8 mouse cellular contexts compared by ENCODE assay signal in the genomic region with DNA sequence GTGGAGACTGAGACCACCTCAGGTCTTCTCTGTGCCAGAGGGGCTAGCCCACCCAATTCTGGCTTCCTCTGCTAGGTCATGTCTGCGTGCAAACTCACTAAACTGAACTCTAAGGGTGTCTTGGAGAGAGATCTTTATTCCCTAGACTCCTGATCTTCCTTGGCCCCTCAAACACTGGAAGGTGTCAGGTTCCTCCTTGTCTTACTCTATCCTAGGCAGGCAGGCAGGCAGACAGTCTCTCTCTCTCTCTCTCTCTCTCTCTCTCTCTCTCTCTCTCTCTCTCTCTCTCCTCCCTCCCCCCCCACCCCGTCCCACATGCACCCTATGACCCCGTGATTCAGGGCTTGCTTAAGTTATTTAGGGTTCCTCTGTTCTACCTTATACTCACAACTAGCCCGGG. TPM values are rescaled to one million over a fixed set of nuclear protein-coding genes. Genes with fewer than 3 reads are reported as not detected.
DNase-seq lines count a peak whose midpoint lies in the region; ATAC-seq lines count a peak whose summit lies in the region.

No protein-coding gene starts in this region.

- peak overlapping the region; percentile 88 for H3K4me3 ChIP-seq in heart, embryonic 16.5 days (ENCODE audit: low read length)
- peak overlapping the region; percentile 77 for H3K4me3 ChIP-seq in hindbrain, embryonic 12.5 days
- H3K4me3 ChIP-seq in midbrain, embryonic 13.5 days (replicated peaks), result peak overlapping the region; percentile 77

- no peaks in the 10 kb centered on the region for H3K36me3 ChIP-seq in heart, embryonic 16.5 days (ENCODE audit: control insufficient read depth, insufficient read depth)
- H3K36me3 ChIP-seq in hindbrain, embryonic 12.5 days, result no peaks in the 10 kb centered on the region
- no peaks in the 10 kb centered on the region for H3K36me3 ChIP-seq in midbrain, embryonic 13.5 days

- H3K27ac ChIP-seq in heart, embryonic 16.5 days (ENCODE audit: low read length), result no peak overlapping the region; the same call in 1 of the 2 replicates
- H3K27ac ChIP-seq in hindbrain, embryonic 12.5 days, result no peak overlapping the region
- no peak overlapping the region for H3K27ac ChIP-seq in midbrain, embryonic 13.5 days

- no peaks in the 10 kb centered on the region for H3K9me3 ChIP-seq in heart, embryonic 16.5 days (replicated peaks; ENCODE audit: control insufficient read depth, low read length)
- H3K9me3 ChIP-seq in hindbrain, embryonic 12.5 days (replicated peaks), result no peaks in the 10 kb centered on the region
- no peaks in the 10 kb centered on the region for H3K9me3 ChIP-seq in midbrain, embryonic 13.5 days

- peaks cover 26% of the 10 kb centered on the region for H3K4me1 ChIP-seq in heart, embryonic 16.5 days (ENCODE audit: control insufficient read depth, insufficient read depth, low read length)
- peaks cover 11% of the 10 kb centered on the region for H3K4me1 ChIP-seq in hindbrain, embryonic 12.5 days
- peaks cover 14% of the 10 kb centered on the region for H3K4me1 ChIP-seq in midbrain, embryonic 13.5 days (replicated peaks)

- 16% methylated on average over 4 of the region's 4 CpGs for WGBS in heart, embryonic 16.5 days
- WGBS in hindbrain, embryonic 12.5 days, result 9% methylated on average over 4 of the region's 4 CpGs
- WGBS in midbrain, embryonic 13.5 days, result 4% methylated on average over 4 of the region's 4 CpGs

- no peak for ATAC-seq in heart, embryonic 16.5 days (replicated peaks; ENCODE audit: extremely low read depth, insufficient read depth, low FRiP score)
- 0 out of 2 replicates have a peak, but pooled peaks have one; percentile 0 for ATAC-seq in hindbrain, embryonic 12.5 days (ENCODE audit: low FRiP score)
- ATAC-seq in midbrain, embryonic 13.5 days, result peak; percentile 5
- no peak for ATAC-seq in CD4-positive, CD25-positive, alpha-beta regulatory T cell, adult 4 months
- ATAC-seq in cerebellum, adult (ENCODE audit: insufficient number of reproducible peaks, low FRiP score, low TSS enrichment), result no peak

- H3K9ac ChIP-seq in heart, embryonic 16.5 days (ENCODE audit: low read length), result peak overlapping the region; percentile 85
- peak overlapping the region; percentile 76 for H3K9ac ChIP-seq in hindbrain, embryonic 12.5 days
- peak overlapping the region; percentile 79 for H3K9ac ChIP-seq in midbrain, embryonic 13.5 days (replicated peaks)

- no peaks in the 10 kb centered on the region for H3K27me3 ChIP-seq in heart, embryonic 16.5 days (ENCODE audit: control insufficient read depth, insufficient read depth, low read length)
- no peaks in the 10 kb centered on the region for H3K27me3 ChIP-seq in hindbrain, embryonic 12.5 days
- no peaks in the 10 kb centered on the region for H3K27me3 ChIP-seq in midbrain, embryonic 13.5 days

- no peak for DNase-seq in heart, postnatal 4 days
- peak; percentile 21 for DNase-seq in NIH3T3 (ENCODE audit: low read depth)
- no peak for DNase-seq in B cell, adult 2 months

- H3K4me2 ChIP-seq in heart, embryonic 16.5 days (ENCODE audit: low read depth, low read length), result peak overlapping the region; percentile 90
- H3K4me2 ChIP-seq in hindbrain, embryonic 12.5 days (replicated peaks), result peak overlapping the region; percentile 95
- peak overlapping the region; percentile 96 for H3K4me2 ChIP-seq in midbrain, embryonic 13.5 days (replicated peaks)

RNA-seq across cellular contexts. Expression of gene Relt, which starts 0.9 kb away (rescaled TPM):
- polyA plus RNA-seq in heart, embryonic 16.5 days (2015; fragmentation: Nextera tagmentation; extraction: Ambion mirVana), result 4.7 and 5.0 TPM in 2 replicates
- total RNA-seq in heart, postnatal 4 days (2021), result 1 to 10 TPM; 5.6 to 6.4 TPM
- polyA plus RNA-seq in hindbrain, embryonic 12.5 days (2016; fragmentation: Nextera tagmentation; extraction: Ambion mirVana), result 3.6 and 4.5 TPM in 2 replicates
- 2.7 and 3.5 TPM in 2 replicates for polyA plus RNA-seq in midbrain, embryonic 13.5 days (2015; fragmentation: Nextera tagmentation; extraction: Ambion mirVana)
- polyA plus RNA-seq in CD4-positive, CD25-positive, alpha-beta regulatory T cell, adult 4 months (2017; shearing (Covaris generic)), result 10 to 100 TPM; 16.4 to 24.4 TPM

Comparison
In these comparisons a context has a peak if more than half of its experiments do, and no peak if none do; other contexts are left out.
1. ATAC-seq: peak in hindbrain, embryonic 12.5 days (single experiment) and midbrain, embryonic 13.5 days (single experiment); none in heart, embryonic 16.5 days (single experiment), CD4-positive, CD25-positive, alpha-beta regulatory T cell, adult 4 months (single experiment) and cerebellum, adult (single experiment).
2. Peak in every context shown above with its lines, with median percentiles within 50 percentile points of each other: H3K4me2 ChIP-seq, H3K4me3 ChIP-seq and H3K9ac ChIP-seq.